Mouse (Mus musculus) gastrocnemius, adult 2 months (tissue): Measurements from ENCODE around the gene Usp15. TPM values are rescaled to one million over a fixed set of nuclear protein-coding genes. Genes with fewer than 3 reads are reported as not detected.

ENCODE experiments used
- DNase-seq: peaks from one replicate; pipeline ENCODE4 v3.0.0; 2022
- H3K27ac ChIP-seq: fragments of 200-600 bp; 2 replicates; pipeline ENCODE4 v1.8.1; 2022; ENCODE audit warnings: mild to moderate bottlenecking
- H3K4me3 ChIP-seq: fragments of 200-600 bp; 2 replicates; pipeline ENCODE4 v1.8.1; 2022; ENCODE audit warnings: mild to moderate bottlenecking, moderate library complexity
- CTCF ChIP-seq: fragments of 200-600 bp; IDR thresholded peaks from 2 replicates; pipeline ENCODE4 v1.8.1; 2022; ENCODE audit warnings: antibody characterized with exemption, mild to moderate bottlenecking, moderate library complexity
- intact Hi-C: fragments of 180-260 bp; cut with DNase I; formaldehyde crosslinking; loops from one replicate; pipeline ENCODE4 v1.15.1; 2025
- total RNA-seq, 2 experiments: library from RNA; stranded (reverse); gene quantifications; 2 replicates each; pipeline ENCODE4 v1.2.3; 2021

The Usp15 gene
- total RNA-seq, 2 experiments from 2014 or later, result 171 to 187 TPM

DNA sequence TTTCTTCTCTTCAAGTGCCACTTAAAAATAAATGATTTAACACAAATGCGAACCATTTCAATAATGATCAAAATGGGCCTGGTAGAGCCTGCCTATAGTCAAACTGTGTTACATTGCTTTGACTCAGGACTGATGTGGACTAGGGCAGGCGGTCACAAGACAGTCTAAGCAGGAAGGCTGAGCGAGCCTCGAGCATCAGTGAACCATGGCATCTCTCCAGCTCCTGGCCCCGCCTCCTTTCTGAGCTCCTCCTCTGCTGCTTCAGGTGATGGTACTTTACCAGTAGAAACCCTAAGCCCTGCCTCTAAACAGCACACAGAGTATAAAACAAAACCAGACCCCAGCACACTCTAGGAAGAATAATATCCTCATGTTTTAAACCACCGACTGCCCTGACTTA lies 36.3 kb downstream of the Usp15 start:
- DNase-seq, result no peak
- no peak overlapping the region for H3K27ac ChIP-seq
- intact Hi-C loops, result no loop called here
- no peak overlapping the region for H3K4me3 ChIP-seq
- TF ChIP-seq CTCF, result no peak

DNA sequence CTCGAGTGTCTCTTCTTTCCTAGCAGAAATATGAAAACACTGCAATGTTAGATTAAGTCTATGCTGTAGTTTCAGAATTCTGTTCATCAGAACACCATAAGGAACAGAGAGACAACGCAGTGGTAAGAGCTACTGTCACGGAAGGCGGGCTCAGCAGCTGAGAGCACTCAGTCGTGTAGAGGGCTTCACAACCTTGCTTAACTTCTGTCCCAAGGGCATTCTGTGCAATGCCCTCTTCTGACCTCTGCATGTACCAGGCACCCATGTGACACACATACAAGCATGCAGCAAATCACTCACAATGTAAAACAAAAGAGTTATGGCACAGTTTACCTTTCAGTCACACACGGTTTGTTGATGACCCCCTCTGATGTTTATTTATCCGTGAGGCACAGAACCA lies 37.5 kb downstream of the Usp15 start:
- Histone ChIP-seq H3K4me3 (no peak overlapping the region), H3K27ac (no peak overlapping the region)
- no peak for DNase-seq
- intact Hi-C loops, result no loop called here
- TF ChIP-seq CTCF, result no peak

DNA sequence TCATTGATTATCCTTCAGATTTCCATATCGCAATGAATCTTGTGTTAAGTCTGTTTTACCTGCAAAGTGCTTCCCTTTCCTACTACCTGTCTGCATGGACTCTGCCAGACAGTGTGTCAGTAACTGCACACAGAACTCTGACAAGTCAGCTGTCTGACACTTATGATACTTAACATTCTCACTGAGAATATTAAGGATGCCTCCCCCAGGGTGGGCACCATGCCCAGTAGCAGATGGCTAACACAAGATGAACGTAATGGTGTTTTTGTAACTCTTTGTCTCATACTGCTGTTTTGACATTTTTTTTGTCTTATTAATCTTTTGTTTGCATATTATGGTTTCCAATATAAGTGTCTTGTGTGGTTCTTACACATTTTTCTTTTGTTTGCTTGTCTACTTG lies 40.4 kb downstream of the Usp15 start:
- TF ChIP-seq CTCF, result no peak
- no peak for DNase-seq
- intact Hi-C loops, result no loop called here
- Histone ChIP-seq H3K27ac (no peak overlapping the region), H3K4me3 (no peak overlapping the region)

DNA sequence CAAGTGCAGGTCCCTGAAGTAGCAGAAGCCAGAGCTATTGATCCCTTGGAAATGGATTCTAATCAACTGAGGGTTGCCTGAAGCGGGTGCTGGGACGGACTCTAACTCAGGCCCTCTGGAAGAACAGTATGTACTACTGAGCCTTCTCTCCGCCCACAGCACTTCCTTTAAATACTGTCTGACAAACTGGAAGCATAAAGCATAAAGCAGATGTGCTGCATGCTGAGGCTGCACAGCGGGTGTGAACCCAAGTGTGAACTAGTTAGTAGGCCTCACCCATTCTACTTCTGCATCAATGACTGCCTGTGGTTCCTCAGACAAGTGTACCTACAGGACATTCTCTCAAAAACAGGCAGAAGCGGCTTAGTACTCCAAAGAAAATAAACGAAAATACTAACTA lies 41.0 kb downstream of the Usp15 start:
- intact Hi-C loops, result loop anchor here (2.0 kb wide), 1 partner anchor 13 kb away; no protein-coding TSS in a partner anchor
- H3K27ac ChIP-seq, result no peak overlapping the region
- no peak for DNase-seq
- no peak overlapping the region for H3K4me3 ChIP-seq
- no peak for TF ChIP-seq CTCF

DNA sequence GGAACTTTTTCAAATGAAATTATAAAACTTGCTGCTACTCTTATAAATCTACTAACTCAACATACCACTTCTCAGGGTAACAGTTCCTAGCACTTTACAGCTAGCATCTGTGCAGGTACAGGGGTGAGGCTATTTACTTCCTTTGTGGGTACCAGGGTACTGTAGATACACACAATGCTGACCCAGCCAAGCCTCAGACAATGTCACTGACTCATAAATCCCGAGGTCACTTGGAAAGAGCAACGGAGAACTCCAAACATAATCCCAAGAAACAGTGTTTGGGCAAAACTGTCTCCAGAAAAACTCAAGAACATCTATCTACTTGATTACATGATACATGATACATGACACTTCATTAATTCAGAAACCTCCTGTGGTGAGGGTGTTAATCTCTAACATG lies 43.5 kb downstream of the Usp15 start:
- intact Hi-C loops, result no loop called here
- TF ChIP-seq CTCF, result no peak

DNA sequence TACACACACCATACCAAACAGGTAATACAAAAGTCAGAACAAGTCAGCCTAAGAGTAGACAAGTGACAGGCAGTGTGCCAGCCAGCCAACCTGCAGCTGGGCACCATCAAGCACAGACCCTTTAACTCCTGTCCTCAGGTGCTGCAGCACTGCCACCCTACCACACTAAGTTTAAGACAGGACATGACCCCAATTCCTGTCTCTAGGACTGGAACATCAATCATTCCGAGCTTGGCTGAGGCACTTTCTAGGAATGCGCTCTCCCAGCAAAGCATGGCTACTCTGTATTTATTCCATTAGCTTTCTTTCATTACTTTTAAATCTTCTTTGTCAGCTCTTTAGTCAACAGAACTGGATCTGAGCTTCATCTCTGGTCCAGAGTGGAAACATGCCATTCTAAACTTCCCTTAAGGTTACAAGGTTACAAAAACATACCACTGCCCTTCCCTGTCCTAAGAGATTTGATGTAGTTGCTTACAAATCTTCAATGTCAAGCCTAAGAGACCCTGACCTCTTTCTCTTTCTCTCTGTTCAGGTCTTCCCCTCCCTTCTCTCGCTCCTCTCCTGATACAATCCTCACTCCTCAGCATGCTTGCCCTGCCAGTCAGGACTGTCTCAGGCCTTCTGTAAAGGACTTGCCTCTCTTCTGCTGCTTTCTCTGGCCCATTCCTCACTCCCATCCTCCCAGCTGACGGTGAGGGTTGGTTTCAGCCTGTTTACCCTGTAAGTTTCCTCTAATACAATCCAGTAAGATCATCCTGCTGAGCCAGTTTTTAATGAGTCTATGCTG lies 48.6 kb downstream of the Usp15 start:
- TF ChIP-seq CTCF, result no peak
- peak; percentile 52 for DNase-seq
- intact Hi-C loops, result loop anchor here (2.0 kb wide), 1 partner anchor 23 kb away; no protein-coding TSS in a partner anchor

More for the DNA sequence above, 43.5 kb downstream of the Usp15 start:
- no peak overlapping the region for H3K27ac ChIP-seq
- H3K4me3 ChIP-seq, result no peak overlapping the region
- no peak for DNase-seq

DNA sequence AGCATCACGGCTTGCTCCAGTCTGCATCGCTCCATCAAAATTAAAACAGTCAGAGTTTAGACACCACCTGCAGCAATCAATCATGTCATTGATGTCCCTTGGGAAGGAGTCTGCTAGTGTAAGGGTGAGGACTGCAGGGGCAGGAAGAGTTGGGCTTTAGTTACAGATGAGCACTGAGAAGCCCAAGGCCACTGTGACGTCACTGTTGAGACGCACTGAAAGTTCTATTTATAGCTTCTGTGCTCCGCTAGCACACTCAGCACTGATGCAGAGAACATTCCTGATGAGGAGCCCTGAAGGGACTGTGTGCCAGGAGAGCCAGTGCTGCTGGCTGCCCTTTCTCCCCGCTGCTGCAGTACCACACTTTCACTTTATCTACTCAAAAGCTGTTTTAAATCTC lies 49.6 kb downstream of the Usp15 start:
- intact Hi-C loops, result no loop called here
- no peak for TF ChIP-seq CTCF
- DNase-seq, result peak; percentile 83
- peak overlapping the region; percentile 60 for H3K4me3 ChIP-seq
- peak overlapping the region; percentile 77 for H3K27ac ChIP-seq

More for the DNA sequence above, 48.6 kb downstream of the Usp15 start:
- H3K27ac ChIP-seq, result peak overlapping the region; percentile 77
- peak overlapping the region; percentile 60; the same call in 1 of the 2 replicates for H3K4me3 ChIP-seq

DNA sequence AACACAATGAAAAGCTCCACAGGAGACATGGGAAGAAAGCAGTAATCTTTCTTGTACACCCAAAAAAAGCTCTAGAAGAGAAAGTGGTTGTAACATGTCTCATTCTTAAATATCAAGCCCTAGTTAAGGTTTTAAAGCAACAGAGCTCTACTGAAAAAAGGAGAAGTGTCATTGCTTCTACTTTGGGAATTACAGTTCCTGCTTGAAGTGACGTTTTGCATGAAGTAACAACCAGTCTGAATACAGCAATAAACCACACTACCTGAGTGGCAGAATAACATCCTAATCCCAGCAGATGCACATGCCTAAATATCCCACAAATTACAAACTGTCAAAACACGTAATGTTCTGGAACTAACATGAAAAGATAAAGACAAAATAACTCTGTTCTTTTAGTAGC lies 50.4 kb downstream of the Usp15 start:
- intact Hi-C loops, result no loop called here
- H3K27ac ChIP-seq, result peak overlapping the region; percentile 77

DNA sequence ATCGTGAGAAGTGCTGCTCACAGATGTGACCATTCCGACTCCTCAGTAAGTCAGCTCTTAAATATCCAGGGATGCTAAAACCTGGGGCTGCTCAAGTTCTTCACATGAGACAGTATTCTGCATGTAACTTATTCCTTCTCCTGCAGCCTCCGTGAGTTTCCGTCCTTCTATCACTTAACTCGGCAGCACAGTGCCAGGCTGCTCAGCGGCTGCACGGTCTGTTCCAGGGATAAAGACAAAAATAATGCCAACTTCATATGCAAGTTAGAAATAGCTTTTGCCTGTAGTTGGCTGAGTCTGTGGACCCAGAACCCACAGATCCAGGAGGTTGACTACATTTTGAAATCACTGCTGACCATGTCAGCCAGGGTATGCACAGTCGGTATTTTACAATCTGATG lies 52.5 kb downstream of the Usp15 start:
- Histone ChIP-seq H3K27ac (no peak overlapping the region), H3K4me3 (no peak overlapping the region)
- DNase-seq, result no peak
- no peak for TF ChIP-seq CTCF
- intact Hi-C loops, result no loop called here

More for the DNA sequence above, 50.4 kb downstream of the Usp15 start:
- TF ChIP-seq CTCF, result no peak
- H3K4me3 ChIP-seq, result no peak overlapping the region
- DNase-seq, result no peak

DNA sequence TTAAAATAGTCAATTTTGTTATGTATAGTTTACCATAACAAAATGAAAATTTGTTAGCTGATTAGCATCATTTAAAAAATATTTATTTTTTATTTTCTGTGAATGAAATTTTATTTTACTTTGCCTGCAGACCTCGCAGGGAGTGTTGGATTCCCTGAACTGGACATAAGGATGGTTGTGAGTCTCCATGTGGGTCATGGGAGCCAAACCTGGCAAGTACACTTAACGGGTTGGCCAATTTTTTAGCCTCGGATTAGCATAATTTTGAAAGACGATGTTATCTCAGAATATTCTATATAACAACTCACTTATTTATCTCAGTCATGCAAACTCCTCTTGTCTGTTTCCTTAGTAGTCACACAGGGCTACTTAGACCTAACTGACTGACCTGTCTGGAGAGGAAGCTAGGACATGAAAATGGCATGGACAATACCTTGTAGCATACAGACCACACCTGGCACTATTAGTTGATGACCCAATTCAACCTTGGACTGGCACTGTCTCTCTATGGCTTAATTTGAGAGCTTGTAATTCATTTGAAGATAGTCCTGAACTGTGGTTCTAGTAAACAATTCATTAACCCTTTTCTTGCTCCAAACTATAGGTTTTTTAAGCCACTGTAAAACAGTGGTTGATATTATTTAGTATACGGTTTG lies 54.3 kb downstream of the Usp15 start:
- intact Hi-C loops, result no loop called here

DNA sequence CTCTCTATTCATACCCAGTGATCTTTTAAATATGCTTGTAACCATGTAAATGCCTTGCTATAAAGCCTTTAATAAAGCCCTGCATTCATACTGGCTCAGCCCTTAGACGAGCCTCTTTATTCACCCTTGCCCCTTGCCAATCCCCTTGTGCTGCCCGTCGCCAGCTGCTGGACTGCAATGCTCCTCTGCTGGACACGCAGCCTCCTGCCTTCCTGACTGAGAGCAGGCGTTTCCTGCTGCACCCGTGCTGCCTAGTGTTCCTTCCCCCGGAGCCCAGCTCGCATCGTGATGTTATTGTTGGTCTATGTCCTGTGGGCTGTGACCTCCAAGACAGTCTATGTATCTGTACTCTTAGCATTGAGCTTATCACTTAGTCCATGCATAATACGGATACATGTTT lies 61.0 kb downstream of the Usp15 start:
- intact Hi-C loops, result no loop called here
- no peak for DNase-seq
- no peak overlapping the region for H3K27ac ChIP-seq
- TF ChIP-seq CTCF, result no peak
- H3K4me3 ChIP-seq, result no peak overlapping the region

More for the DNA sequence above, 54.3 kb downstream of the Usp15 start:
- TF ChIP-seq CTCF, result no peak
- no peak for DNase-seq
- Histone ChIP-seq H3K4me3 (no peak overlapping the region), H3K27ac (no peak overlapping the region)

DNA sequence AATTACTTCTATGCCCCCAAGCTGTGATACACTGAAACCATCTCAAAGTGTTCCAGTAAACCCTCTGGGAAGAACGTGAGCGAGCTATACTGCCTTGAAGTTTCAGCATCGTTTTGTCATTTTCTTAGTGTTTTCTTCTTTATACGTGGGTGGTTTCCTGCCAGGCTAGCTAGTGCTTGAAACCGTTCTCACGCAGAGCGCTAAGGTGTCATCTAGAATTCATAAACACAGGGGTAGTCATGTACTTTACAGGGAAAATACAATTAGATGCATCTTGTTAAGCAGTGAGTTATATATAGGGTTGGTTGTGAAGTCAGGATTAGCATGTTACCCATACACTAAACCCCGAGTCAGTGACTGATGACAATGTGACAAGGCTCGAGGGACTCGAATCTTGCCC lies 65.3 kb downstream of the Usp15 start:
- H3K4me3 ChIP-seq, result no peak overlapping the region
- TF ChIP-seq CTCF, result no peak
- no peak overlapping the region for H3K27ac ChIP-seq
- intact Hi-C loops, result no loop called here
- no peak for DNase-seq

DNA sequence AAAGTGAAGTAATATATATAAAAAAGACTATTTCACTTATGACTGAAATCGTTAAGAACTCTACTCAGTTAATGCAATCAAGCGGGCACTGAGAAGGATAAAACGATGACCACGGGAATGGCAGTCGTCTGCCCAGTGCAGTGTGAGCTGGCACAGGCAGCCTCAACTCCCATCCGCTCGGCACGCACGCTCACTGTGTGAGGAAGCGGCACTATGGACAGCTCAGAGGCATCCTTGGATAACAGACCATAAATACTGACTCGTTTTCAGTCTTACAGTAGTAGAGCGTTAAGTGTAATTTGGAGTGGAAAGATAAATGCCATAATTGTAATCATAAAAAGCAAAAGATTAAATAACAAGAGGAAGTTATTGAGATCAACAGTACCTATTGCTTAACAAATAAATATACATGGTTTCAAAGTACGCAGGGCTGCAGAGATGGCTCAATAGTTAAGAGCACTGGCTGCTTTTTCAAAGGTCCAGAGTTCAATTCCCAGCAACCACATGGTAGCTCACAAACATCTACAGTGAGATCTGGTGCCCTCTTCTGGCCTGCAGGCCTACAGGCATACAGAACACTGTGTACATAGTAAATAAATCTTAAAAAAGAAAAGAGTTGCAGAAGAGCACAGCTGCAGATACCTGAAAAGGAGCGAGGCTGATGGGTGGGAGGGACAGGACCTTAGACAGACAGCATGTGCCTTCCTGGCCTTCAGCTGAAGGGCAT lies 76.0 kb downstream of the Usp15 start:
- no peak for DNase-seq
- TF ChIP-seq CTCF, result peak; percentile 29
- no peak overlapping the region for H3K27ac ChIP-seq
- intact Hi-C loops, result no loop called here
- H3K4me3 ChIP-seq, result no peak overlapping the region
